Mouse (Mus musculus) common myeloid progenitor, adult 5-6 weeks (primary cell): ENCODE measurements around the gene Nxph3. TPM values are rescaled to one million over a fixed set of nuclear protein-coding genes. Genes with fewer than 3 reads are reported as not detected.

Source experiments
- ATAC-seq: replicated peaks from 2 replicates; pipeline ENCODE4 v1.8.0; 2016; ENCODE audit warnings: low read depth, mild to moderate bottlenecking, moderate TSS enrichment, inconsistent platforms; ENCODE audit not compliant: poor library complexity, severe bottlenecking
- total RNA-seq: library from RNA; stranded (forward); fragments of 200-1000, 187-1606 nt; gene quantifications from 2 replicates; pipeline ENCODE4 v1.2.3, GENCODE M21; 2017

Nxph3 gene
- total RNA-seq = not detected in 2 replicates

DNA sequence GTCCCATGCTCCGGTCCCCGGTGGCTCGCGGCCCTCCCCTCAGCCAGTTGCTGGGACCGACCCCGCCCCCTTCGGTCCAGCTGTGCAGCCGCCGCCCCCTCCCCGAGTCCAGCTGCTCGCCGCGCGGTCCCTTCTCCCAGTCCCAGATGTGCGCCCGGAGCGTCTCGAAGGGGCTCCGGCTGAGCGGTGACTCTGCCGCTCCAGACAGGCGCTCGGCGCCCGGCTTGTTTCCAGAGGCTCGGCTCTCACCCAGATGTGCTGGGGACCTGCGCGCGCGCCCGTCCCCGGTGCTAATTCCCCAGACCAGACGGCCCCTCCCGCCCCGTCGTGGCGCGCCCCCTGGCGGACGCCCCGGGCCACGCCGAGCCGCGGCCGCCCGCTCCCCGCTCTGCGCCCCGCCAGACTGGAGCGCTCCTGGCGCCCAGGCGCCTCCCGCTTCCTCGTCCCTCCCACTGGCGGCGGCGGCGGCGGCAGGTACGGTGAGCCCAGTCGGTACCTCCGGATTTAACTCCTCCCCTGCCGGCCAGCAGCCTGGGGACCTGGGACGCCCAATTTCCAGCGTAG, at the start of gene Nxph3:
Gene Nxph3 (minus strand): TSS at position 273 of the 564 bp plus-strand sequence.
- ATAC-seq = peak; percentile 56

GRCm38 (mm10) chr11:95563849-95564248, 49.5 kb upstream of the Nxph3 start:
- ATAC-seq = no peak

- ATAC-seq = no peak
Measured at GRCm38 (mm10) chr11:95560773-95561172, 46.4 kb upstream of the Nxph3 start.

GRCm38 (mm10) chr11:95559761-95560160, 45.4 kb upstream of the Nxph3 start:
- ATAC-seq = no peak

- no peak for ATAC-seq
Measured at GRCm38 (mm10) chr11:95557719-95558118, 43.3 kb upstream of the Nxph3 start.

GRCm38 (mm10) chr11:95557032-95557431, 42.7 kb upstream of the Nxph3 start:
- no peak for ATAC-seq

DNA sequence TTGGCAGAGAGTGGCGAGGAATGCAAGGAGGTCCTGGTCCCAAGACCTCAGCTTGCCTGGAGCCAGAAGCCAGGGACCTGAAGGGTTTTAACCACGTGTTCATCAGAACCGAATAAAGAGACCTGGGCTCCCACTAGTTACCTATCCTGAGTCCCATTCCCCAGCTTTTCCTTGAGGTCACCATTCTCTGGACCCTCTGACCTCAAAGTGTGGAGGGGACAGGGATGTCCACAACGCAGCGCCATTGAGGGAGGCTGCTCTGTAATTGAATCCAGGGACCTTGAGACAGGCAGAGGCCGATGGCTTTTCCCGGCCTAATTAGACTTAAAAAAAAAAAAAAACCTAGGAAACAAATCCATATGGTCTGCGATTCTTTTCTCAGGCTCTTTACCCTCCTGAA, 40.9 kb upstream of the Nxph3 start:
- no peak for ATAC-seq

GRCm38 (mm10) chr11:95550301-95551021, 36.1 kb upstream of the Nxph3 start:
- no peak for ATAC-seq

- ATAC-seq = no peak
Measured at GRCm38 (mm10) chr11:95546021-95546782, 31.8 kb upstream of the Nxph3 start.

DNA sequence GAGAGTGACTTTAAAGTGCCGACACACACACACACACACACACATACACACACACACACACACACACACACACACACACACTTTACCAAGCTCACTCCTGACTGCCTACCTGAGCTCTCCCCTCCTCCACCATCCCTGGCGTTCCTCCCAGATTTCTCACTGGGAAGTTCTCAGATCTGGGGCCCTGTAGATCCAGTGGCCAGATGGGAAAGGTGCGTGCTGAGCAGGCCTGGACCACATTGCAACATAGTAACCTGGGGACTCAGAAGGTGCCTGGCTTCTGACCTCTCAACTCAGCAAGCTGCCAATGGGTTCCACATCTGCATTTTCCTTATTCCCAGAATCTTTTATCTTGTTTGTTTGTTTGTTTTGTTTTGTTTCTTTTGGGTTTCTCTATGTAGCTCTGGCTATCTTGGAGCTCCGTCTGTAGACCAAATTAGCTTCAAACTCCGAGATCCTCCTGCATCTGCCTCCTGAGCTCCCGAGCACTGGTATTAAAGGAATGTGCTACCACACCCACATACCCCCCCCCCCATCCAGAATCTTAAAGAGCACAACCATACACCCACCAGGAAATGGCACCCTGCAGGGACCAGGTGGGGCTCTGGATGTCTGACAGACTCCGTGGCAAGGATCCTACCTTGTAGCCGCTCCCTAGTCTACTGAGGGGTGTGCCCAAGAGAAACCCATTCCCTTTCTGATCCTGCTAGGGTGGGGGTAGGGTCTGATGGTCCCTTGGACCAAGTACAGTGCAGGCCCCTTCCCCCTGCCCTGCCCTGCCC, 30.4 kb upstream of the Nxph3 start:
- no peak for ATAC-seq

DNA sequence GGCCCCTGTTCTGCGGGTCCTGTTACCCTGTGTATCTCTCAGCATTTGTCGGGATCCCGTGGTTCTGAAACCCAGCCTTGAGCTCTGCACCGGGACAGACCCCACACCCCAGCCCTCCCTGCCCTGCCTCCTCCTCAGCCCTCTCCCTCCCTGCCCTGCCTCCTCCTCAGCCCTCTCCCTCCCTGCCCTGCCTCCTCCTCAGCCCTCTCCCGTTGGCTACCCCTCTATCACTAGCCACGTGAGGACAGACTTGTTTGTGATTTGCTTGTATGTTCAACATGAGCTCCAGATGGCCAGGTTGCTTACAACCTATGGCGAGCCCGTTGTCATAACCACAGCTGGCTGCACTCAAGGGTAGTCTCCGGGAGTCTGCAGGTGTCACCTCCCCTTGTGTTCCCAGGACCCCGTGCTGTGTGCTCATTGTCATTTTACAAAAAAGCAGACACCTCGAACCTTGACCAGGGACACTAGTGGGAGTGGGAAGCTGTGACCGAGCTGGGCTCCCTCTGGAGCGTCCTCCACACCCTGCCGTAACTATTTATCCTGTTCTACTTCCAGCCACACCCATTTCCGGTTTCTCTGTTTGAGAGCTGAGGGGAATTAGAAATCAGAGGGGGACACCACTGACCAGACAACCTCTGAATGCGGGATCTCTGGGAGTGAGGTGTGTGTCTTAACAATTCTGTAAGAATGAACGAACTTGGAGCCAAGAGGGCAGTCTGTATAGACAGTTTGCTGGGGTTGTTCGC, 26.4 kb upstream of the Nxph3 start:
- no peak for ATAC-seq

DNA sequence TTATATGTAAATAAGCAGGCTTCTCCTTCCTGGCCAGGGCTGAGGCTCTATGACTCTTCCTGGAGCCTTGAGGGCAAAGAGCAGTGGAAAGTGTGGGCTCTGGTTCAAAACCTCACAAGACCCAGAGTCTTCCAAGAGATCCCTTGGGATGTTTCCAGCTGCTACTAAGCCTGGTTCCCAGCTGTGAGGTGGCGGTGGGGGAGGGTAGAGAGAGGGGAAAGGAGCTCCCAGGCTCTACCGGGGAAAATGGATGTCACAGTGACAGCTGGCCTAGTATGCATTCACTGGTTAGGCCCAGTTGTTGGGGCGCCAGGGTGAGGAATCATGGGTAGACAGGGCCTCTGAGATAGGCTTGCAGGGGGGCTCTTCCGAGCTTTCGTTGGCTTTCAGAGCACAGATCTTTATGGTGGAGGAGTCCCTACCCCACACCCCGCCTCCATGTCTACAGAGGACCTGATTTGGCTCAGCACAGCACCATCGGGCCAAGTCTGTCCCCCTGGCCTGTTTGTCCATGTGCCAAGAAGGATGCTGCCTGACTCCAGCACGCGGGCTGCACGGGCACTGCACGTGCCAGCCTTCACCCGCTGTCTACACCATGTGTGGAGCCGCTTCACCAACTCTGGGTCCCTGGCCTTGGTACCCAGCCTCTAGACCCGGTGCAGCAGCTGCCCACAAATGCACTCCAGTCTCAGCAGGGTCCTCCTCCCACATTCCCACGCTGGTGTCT, 24.2 kb upstream of the Nxph3 start:
- no peak for ATAC-seq

- ATAC-seq = peak; percentile 81; the same call in 1 of the 2 replicates
Measured at GRCm38 (mm10) chr11:95533484-95534160, 19.3 kb upstream of the Nxph3 start.

DNA sequence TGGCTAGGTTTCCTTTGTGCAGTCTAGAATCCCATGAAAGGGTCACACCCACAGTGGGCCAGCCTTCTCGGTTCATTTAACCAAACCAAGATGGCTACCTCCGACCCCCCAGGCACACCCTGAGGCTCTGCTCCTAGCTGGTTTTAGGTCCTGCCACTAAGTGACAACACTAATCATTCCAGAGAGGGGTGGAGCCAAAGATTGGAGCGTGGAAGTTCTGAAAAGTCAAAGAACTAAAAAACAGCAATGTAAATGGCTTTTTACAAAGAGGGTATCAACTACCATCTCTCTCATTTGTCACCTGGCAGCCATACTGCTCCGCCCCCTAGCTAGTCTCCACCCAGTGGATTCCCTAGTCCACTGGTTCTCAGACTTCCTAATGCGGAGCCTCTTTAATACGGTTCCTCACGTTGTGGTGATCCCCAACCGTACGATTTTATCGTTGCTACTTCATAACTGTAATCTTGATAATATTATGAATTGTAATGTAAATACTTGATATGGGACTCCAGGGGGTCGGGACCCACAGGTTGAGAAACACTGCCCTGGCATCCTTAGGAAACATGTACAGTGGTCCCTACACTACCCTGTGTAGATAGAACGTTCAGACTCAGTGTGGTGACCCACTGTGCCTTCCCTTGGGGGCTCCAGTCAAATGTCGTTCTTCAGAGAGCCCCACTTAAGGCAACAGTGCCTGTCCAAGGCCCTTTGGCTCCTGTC, 18.1 kb upstream of the Nxph3 start:
- no peak for ATAC-seq

GRCm38 (mm10) chr11:95528231-95528630, 13.9 kb upstream of the Nxph3 start:
- no peak for ATAC-seq

DNA sequence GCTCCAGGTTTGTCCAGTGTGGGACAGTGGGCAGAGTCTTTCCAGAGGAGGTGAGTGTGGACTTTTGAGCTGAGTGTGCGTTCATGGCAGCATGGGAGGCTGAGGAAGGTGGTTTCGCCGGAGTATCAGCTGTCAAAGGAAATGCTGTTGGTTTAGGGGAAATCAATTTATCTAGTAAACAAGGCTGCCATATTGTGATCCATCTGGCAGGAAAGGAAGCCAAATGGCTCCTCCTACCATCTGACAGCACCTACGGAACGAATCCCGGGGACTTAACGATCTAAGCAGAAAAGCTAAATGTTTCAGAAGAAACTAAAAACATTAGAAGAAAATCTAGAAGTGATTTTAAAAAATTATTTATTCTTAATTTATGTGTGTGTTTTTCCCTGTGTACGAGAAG, 12.9 kb upstream of the Nxph3 start:
- ATAC-seq = no peak

GRCm38 (mm10) chr11:95521563-95521962, 7.2 kb upstream of the Nxph3 start:
- ATAC-seq = peak; percentile 74
